Mouse (Mus musculus) liver, postnatal 0 days (tissue): ENCODE measurements at regions not wholly inside any gene's neighbourhood (a gene's known extent, or its start where the extent isn't known, plus 50 kb on each side); places are given as distances from the start of the nearest gene placed in this dataset.

Experiments used
- CTCF ChIP-seq: sonication (generic); IDR thresholded peaks from 2 replicates; pipeline ENCODE4 v1.5.1; 2016; ENCODE audit warnings: antibody characterized with exemption, low read depth
- EP300 ChIP-seq: IDR thresholded peaks from 2 replicates; pipeline ENCODE4 v1.6.1; 2016; ENCODE audit warnings: antibody characterized with exemption, low read depth, mild to moderate bottlenecking

- no peak for TF ChIP-seq CTCF
- TF ChIP-seq EP300, result no peak
Observed at GRCm38 (mm10) chr14:76665754-76666371, 109.2 kb upstream of the Serp2 start.
